ENCODE assay signal across 8 mouse cellular contexts in the genomic region with DNA sequence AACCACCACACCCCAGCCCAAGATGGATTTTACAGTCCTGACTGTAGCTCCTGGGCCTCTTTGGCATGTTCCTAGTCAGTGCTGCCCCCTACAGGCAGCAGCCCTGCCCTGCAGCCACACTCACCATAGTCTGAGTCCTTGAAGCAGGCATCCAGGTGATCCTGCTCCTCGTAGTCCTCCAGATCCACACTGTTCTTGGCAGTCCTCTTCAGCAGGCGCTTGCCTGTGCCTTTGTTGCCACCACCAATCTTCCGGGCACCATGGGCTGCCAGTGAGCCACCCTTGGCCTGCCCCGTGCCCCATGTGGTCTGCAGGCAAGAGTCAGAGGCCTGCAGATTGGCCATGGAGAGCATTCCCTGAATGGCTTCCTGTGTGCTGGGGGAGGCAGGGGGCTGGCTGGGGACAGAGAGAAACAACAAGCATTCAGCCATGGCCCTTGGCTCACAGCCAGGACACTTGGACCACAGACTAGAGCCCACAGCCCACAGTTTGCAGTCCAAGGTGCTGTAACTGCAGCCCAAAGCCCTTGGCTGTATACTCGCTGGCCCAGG.
DNase-seq lines count a peak whose midpoint lies in the region; ATAC-seq and TF ChIP-seq lines count a peak whose summit lies in the region.

No protein-coding gene starts in this region.

- 95% methylated on average over 5 of the region's 5 CpGs for WGBS in spleen, adult 2 months

- H3K36me3 ChIP-seq in spleen, adult 2 months (ENCODE audit: control insufficient read depth, insufficient read depth, low read length): peaks cover 53% of the 10 kb centered on the region

- peak; percentile 54 to 84 for DNase-seq in adrenal gland, adult (ENCODE audit: inconsistent age in 2 of 2, low spot score in 1 of 2)
- no peak for DNase-seq in adrenal gland, adult 8-10 months
- DNase-seq in adipocyte (ENCODE audit: low spot score): peak; percentile 47
- peak; percentile 66 for DNase-seq in embryo, embryonic 10.5 days (ENCODE audit: low spot score)
- peak; percentile 18 to 76 for DNase-seq in layer of hippocampus, adult 2 months (ENCODE audit: low spot score in 2 of 2)
- peak; percentile 32 for DNase-seq in lung, postnatal 25 days (ENCODE audit: low spot score)
- DNase-seq in spleen, adult 2 months (ENCODE audit: low read depth in 1 of 2, low spot score in 2 of 2): peak in 1 of 2 experiments; percentile 26

- peak; percentile 97 for TF ChIP-seq CTCF in layer of hippocampus, adult 2 months (conservative IDR thresholded peaks at IDR 0.05)
- TF ChIP-seq CTCF in spleen, adult 2 months (IDR thresholded peaks at IDR 0.05; ENCODE audit: extremely low read depth, insufficient read depth, insufficient read length, insufficient replicate concordance): peak; percentile 62; the same call in 1 of the 2 replicates

- TF ChIP-seq POLR2A in spleen, adult 2 months (IDR thresholded peaks at IDR 0.05; ENCODE audit: low read depth, low read length): no peak

- H3K27ac ChIP-seq in layer of hippocampus, adult 2 months: no peak overlapping the region
- H3K27ac ChIP-seq in spleen, adult 2 months (ENCODE audit: insufficient read depth, low read length): no peak overlapping the region

- H3K4me1 ChIP-seq in spleen, adult 2 months (ENCODE audit: control insufficient read depth, insufficient read depth, insufficient read length): no peaks in the 10 kb centered on the region

- no peaks in the 10 kb centered on the region for H3K27me3 ChIP-seq in spleen, adult 2 months (ENCODE audit: control insufficient read depth, insufficient read depth, low read length)

- peak; percentile 61 for ATAC-seq in granulocyte monocyte progenitor cell, adult 5-6 weeks (replicated peaks; ENCODE audit: poor library complexity, severe bottlenecking)

- H3K4me3 ChIP-seq in layer of hippocampus, adult 2 months: no peak overlapping the region
- no peak overlapping the region for H3K4me3 ChIP-seq in spleen, adult 2 months (ENCODE audit: extremely low read depth, insufficient read depth, insufficient read length)
